Mouse (Mus musculus) liver, embryonic 14.5 days (tissue): ENCODE data around the gene Pnpla6.
"Not testable (repeated sequence)": the region's sequence is repeated elsewhere in the genome, so short reads cannot be mapped to it uniquely, and the experiment has no call there.

ENCODE experiments used
- CTCF ChIP-seq: IDR thresholded peaks from 2 replicates; pipeline ENCODE4 v1.5.1; 2016; ENCODE audit warnings: antibody characterized with exemption, low read depth, control low read depth
- EP300 ChIP-seq: IDR thresholded peaks from 2 replicates; pipeline ENCODE4 v1.6.1; 2016; ENCODE audit warnings: antibody characterized with exemption, low read depth

- not testable (repeated sequence) for TF ChIP-seq CTCF, EP300
Measured at GRCm38 (mm10) chr8:3581961-3582360, 66.8 kb downstream of the Pnpla6 start.
